In the genomic region with DNA sequence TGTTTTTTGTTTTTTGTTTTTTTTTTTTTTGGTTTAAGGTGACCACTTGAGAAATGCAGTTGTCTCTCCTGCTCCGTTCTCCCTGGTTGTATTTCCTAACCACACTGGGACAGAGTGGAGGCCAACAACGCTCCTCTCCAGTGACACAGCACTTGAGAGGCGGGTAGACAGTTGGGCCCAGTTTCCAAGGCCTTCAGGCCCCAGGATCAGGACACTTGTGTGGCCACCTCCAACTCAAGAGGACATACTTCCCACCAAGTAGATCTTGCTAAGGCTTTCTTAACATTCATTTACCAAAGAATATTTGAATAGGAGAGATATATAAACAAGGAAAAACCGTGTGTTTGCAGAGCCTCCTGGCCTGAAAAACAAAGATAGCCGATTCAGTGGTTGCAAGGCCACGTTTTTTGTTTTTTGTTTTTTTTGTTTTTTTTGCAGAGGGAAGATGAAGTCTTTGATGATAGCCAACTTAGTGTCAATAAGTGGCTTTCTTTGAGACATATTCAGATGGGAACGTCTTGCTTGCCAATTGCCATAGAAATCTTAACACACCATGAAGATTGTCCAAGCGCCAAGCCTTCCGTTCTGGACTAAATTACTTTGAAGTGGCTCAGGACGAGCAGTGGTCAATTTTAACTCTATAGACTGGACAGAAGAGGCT, we compare ENCODE assay signal across 15 mouse cellular contexts. TPM values are rescaled to one million over a fixed set of nuclear protein-coding genes. Genes with fewer than 3 reads are reported as not detected.
DNase-seq lines count a peak whose midpoint lies in the region; ATAC-seq lines count a peak whose summit lies in the region.
"Had no signal": no experiment of that assay in that cellular context is flagged by ENCODE, and none has a peak within 500 bp of the region (broad histone marks: within the 10 kb centered on the region; RNA-seq: fewer than 3 reads in every experiment).

No protein-coding gene starts in this region.

- H3K27ac ChIP-seq in forebrain, embryonic 14.5 days (ENCODE audit: low read depth, low read length), result peak overlapping the region; percentile 70
- H3K27ac ChIP-seq: liver, embryonic 14.5 days had no signal

- no peak overlapping the region for H3K4me3 ChIP-seq in forebrain, embryonic 14.5 days (ENCODE audit: low read depth, low read length)
- H3K4me3 ChIP-seq: limb, embryonic 10.5 days had no signal

- peaks cover 43% of the 10 kb centered on the region for H3K4me1 ChIP-seq in forebrain, embryonic 14.5 days (ENCODE audit: control insufficient read depth, insufficient read depth, low read length)

- H3K36me3 ChIP-seq in forebrain, embryonic 14.5 days (ENCODE audit: control insufficient read depth, insufficient read depth, low read length), result no peaks in the 10 kb centered on the region

- ATAC-seq in cerebellum, adult (ENCODE audit: insufficient number of reproducible peaks, low FRiP score, low TSS enrichment), result no peak
- ATAC-seq in forebrain, embryonic 14.5 days, result no peak

- H3K9ac ChIP-seq in forebrain, embryonic 14.5 days (ENCODE audit: low read length), result no peak overlapping the region
- H3K9ac ChIP-seq: liver, embryonic 14.5 days had no signal

- H3K9me3 ChIP-seq in forebrain, embryonic 14.5 days (replicated peaks; ENCODE audit: control insufficient read depth, low read length), result no peaks in the 10 kb centered on the region
- H3K9me3 ChIP-seq: limb, embryonic 10.5 days had no signal

- H3K27me3 ChIP-seq in forebrain, embryonic 14.5 days (replicated peaks; ENCODE audit: control insufficient read depth, insufficient read depth, low read length), result peaks cover 24% of the 10 kb centered on the region

- DNase-seq in cerebellum, adult 18-20 months, result peak; percentile 15 to 32
- DNase-seq in cerebellum, adult 9-11 months, result peak; percentile 43
- peak; percentile 77 for DNase-seq in forebrain, embryonic 14.5 days (ENCODE audit: low spot score)
- DNase-seq in mesoderm, embryonic 11.5 days (ENCODE audit: low read depth, low spot score), result peak; percentile 15
- DNase-seq in gastrocnemius, adult 18-20 months (ENCODE audit: low spot score), result no peak
- DNase-seq in layer of hippocampus, postnatal 36 days, result no peak
- no peak for DNase-seq in ovary, adult 18-20 months (ENCODE audit: low spot score)
- DNase-seq: adrenal gland, adult 8-10 months; heart, postnatal 4 days; kidney, adult 8-10 months had no signal

- 19% methylated on average over 10 of the region's 10 CpGs for WGBS in forebrain, embryonic 14.5 days

- peak overlapping the region; percentile 9; the same call in 1 of the 2 replicates for H3K4me2 ChIP-seq in forebrain, embryonic 14.5 days (ENCODE audit: low read length)

RNA-seq across cellular contexts. Expression of gene Gm5089, which starts 4.1 kb away (rescaled TPM):
- polyA plus RNA-seq in forebrain, embryonic 14.5 days (2014; fragmentation: Nextera tagmentation; extraction: Ambion mirVana), result 0.25 and 0.33 TPM in 2 replicates
- total RNA-seq in gastrocnemius, adult 18-20 months (2021), result not detected
- under 1 TPM; 0.27 to 0.68 TPM for total RNA-seq in layer of hippocampus, postnatal 36 days (2021)
- total RNA-seq: adrenal gland, adult 8-10 months; heart, adult 8-10 months; heart, postnatal 4 days had no signal
- polyA plus RNA-seq: liver, embryonic 14.5 days; small intestine, adult 2 months had no signal

RNA-seq across cellular contexts. Expression of gene Zic5, which starts 10.4 kb away (rescaled TPM):
- polyA plus RNA-seq in forebrain, embryonic 14.5 days (2014; fragmentation: Nextera tagmentation; extraction: Ambion mirVana), result 9.5 and 10.9 TPM in 2 replicates
- not detected for total RNA-seq in gastrocnemius, adult 18-20 months (2021)
- 1 to 10 TPM; 2.3 to 4.6 TPM for total RNA-seq in layer of hippocampus, postnatal 36 days (2021)
- total RNA-seq: heart, adult 8-10 months; heart, postnatal 4 days had no signal
- polyA plus RNA-seq: liver, embryonic 14.5 days; small intestine, adult 2 months had no signal

RNA-seq across cellular contexts. Expression of gene Zic2, which starts 20.2 kb away (rescaled TPM):
- polyA plus RNA-seq in forebrain, embryonic 14.5 days (2014; fragmentation: Nextera tagmentation; extraction: Ambion mirVana), result 7.3 and 9.8 TPM in 2 replicates
- total RNA-seq in gastrocnemius, adult 18-20 months (2021), result not detected
- 10 to 100 TPM; 17.3 to 19.5 TPM for total RNA-seq in layer of hippocampus, postnatal 36 days (2021)
- total RNA-seq: heart, postnatal 4 days had no signal
- polyA plus RNA-seq: small intestine, adult 2 months had no signal

RNA-seq across cellular contexts. Expression of gene Gm10837, which starts 35.4 kb away (rescaled TPM):
- 0.32 and 0.55 TPM in 2 replicates for polyA plus RNA-seq in forebrain, embryonic 14.5 days (2014; fragmentation: Nextera tagmentation; extraction: Ambion mirVana)
- not detected for total RNA-seq in gastrocnemius, adult 18-20 months (2021)
- not detected for total RNA-seq in layer of hippocampus, postnatal 36 days (2021)
- total RNA-seq: adrenal gland, adult 8-10 months; heart, adult 8-10 months; heart, postnatal 4 days had no signal
- polyA plus RNA-seq: limb, embryonic 10.5 days; liver, embryonic 14.5 days; small intestine, adult 2 months had no signal

Comparison
In these comparisons a context has a peak if more than half of its experiments do, and no peak if none do; other contexts are left out.
1. DNase-seq: peak in cerebellum, adult 18-20 months (2 of 2), cerebellum, adult 9-11 months (single experiment), forebrain, embryonic 14.5 days (single experiment) and mesoderm, embryonic 11.5 days (single experiment); none in gastrocnemius, adult 18-20 months (single experiment), layer of hippocampus, postnatal 36 days (0 of 2) and ovary, adult 18-20 months (single experiment).
2. RNA of gene Zic2, which starts 20.2 kb away (total RNA-seq): 17.3 to 19.5 TPM in layer of hippocampus, postnatal 36 days; not detected in gastrocnemius, adult 18-20 months; every median in the first group is over 10 times any median in the second.